In genomic region chr2:127482533-127482911, GRCm38 (mm10) we compare ENCODE assay signal across 8 mouse cellular contexts. TPM values are rescaled to one million over a fixed set of nuclear protein-coding genes. Genes with fewer than 3 reads are reported as not detected.
A peak's percentile ranks its signal among the peaks of the same experiment; 100 is the strongest.
DNase-seq lines count a peak whose midpoint lies in the region; ATAC-seq lines count a peak whose summit lies in the region.

No protein-coding gene starts in this region.

- WGBS in embryonic facial prominence, embryonic 11.5 days, result under 1% methylated on average over 21 of the region's 21 CpGs
- under 1% methylated on average over 21 of the region's 21 CpGs for WGBS in heart, embryonic 10.5 days
- WGBS in lung, embryonic 16.5 days, result under 1% methylated on average over 21 of the region's 21 CpGs

- ATAC-seq in embryonic facial prominence, embryonic 11.5 days (replicated peaks; ENCODE audit: insufficient number of reproducible peaks, low FRiP score, low TSS enrichment, low read depth), result peak; percentile 80
- peak; percentile 91 for ATAC-seq in lung, embryonic 16.5 days (ENCODE audit: low read depth)

- H3K4me3 ChIP-seq in embryonic facial prominence, embryonic 11.5 days (ENCODE audit: low read depth, low read length), result peak overlapping the region; percentile 54
- H3K4me3 ChIP-seq in heart, embryonic 10.5 days, result peak overlapping the region; percentile 74
- H3K4me3 ChIP-seq in lung, embryonic 16.5 days (ENCODE audit: low read length), result peak overlapping the region; percentile 65

- peaks cover 44% of the 10 kb centered on the region for H3K27me3 ChIP-seq in embryonic facial prominence, embryonic 11.5 days (ENCODE audit: control insufficient read depth, insufficient read depth, low read length)
- H3K27me3 ChIP-seq in heart, embryonic 10.5 days (ENCODE audit: insufficient read depth, poor library complexity, severe bottlenecking), result peaks cover 88% of the 10 kb centered on the region
- peaks cover 45% of the 10 kb centered on the region for H3K27me3 ChIP-seq in lung, embryonic 16.5 days (ENCODE audit: control insufficient read depth, insufficient read depth, low read depth, low read length)

- no peaks in the 10 kb centered on the region for H3K9me3 ChIP-seq in embryonic facial prominence, embryonic 11.5 days (replicated peaks; ENCODE audit: control insufficient read depth, low read length)
- H3K9me3 ChIP-seq in heart, embryonic 10.5 days, result no peaks in the 10 kb centered on the region
- no peaks in the 10 kb centered on the region for H3K9me3 ChIP-seq in lung, embryonic 16.5 days (ENCODE audit: control insufficient read depth, low read length)

- peak overlapping the region; percentile 95 for H3K4me2 ChIP-seq in embryonic facial prominence, embryonic 11.5 days (ENCODE audit: low read depth, low read length)
- H3K4me2 ChIP-seq in lung, embryonic 16.5 days (ENCODE audit: low read depth, low read length), result peak overlapping the region; percentile 92

- DNase-seq in right cerebral cortex, adult 18-20 months, result peak; percentile 51
- no peak for DNase-seq in right cerebral cortex, postnatal 36 days (ENCODE audit: low spot score in 2 of 2)
- DNase-seq in embryonic facial prominence, embryonic 11.5 days (ENCODE audit: low spot score), result peak; percentile 73
- DNase-seq in heart, embryonic 10.5 days (ENCODE audit: low spot score), result peak; percentile 84
- DNase-seq in kidney, adult 9 months, result peak; percentile 58
- peak; percentile 58 for DNase-seq in ovary, postnatal 10 days (ENCODE audit: low spot score)
- no peak for DNase-seq in frontal cortex, postnatal 25 days (ENCODE audit: low spot score in 2 of 2)

- no peaks in the 10 kb centered on the region for H3K36me3 ChIP-seq in embryonic facial prominence, embryonic 11.5 days (replicated peaks; ENCODE audit: control insufficient read depth, insufficient read depth, low read depth, low read length)
- H3K36me3 ChIP-seq in heart, embryonic 10.5 days, result no peaks in the 10 kb centered on the region
- no peaks in the 10 kb centered on the region for H3K36me3 ChIP-seq in lung, embryonic 16.5 days (ENCODE audit: control insufficient read depth, insufficient read depth, low read length)

- peak overlapping the region; percentile 51 for H3K9ac ChIP-seq in embryonic facial prominence, embryonic 11.5 days (replicated peaks; ENCODE audit: low read length)
- peak overlapping the region; percentile 57 for H3K9ac ChIP-seq in lung, embryonic 16.5 days (ENCODE audit: low read length)

- H3K4me1 ChIP-seq in embryonic facial prominence, embryonic 11.5 days (ENCODE audit: control insufficient read depth, insufficient read depth, low read length), result no peaks in the 10 kb centered on the region; the same call in 1 of the 2 replicates
- peaks cover 34% of the 10 kb centered on the region for H3K4me1 ChIP-seq in heart, embryonic 10.5 days
- peaks cover 20% of the 10 kb centered on the region for H3K4me1 ChIP-seq in lung, embryonic 16.5 days (replicated peaks; ENCODE audit: control insufficient read depth, insufficient read depth, low read length)

- no peak overlapping the region for H3K27ac ChIP-seq in embryonic facial prominence, embryonic 11.5 days (replicated peaks; ENCODE audit: low read depth, low read length)
- H3K27ac ChIP-seq in heart, embryonic 10.5 days, result peak overlapping the region; percentile 60; the same call in 1 of the 2 replicates
- peak overlapping the region; percentile 67 for H3K27ac ChIP-seq in lung, embryonic 16.5 days (ENCODE audit: low read length)

RNA-seq across cellular contexts. Expression of gene Fahd2a, which starts 38.2 kb away (rescaled TPM):
- 24.0 and 24.8 TPM in 2 replicates for polyA plus RNA-seq in embryonic facial prominence, embryonic 11.5 days (2014; fragmentation: Nextera tagmentation; extraction: Ambion mirVana)
- polyA plus RNA-seq in heart, embryonic 10.5 days (2016; fragmentation: Nextera tagmentation; extraction: Ambion mirVana), result 24.5 and 27.8 TPM in 2 replicates
- 21.4 and 21.7 TPM in 2 replicates for polyA plus RNA-seq in lung, embryonic 16.5 days (2015; fragmentation: Nextera tagmentation; extraction: Ambion mirVana)

RNA-seq across cellular contexts. Expression of gene Kcnip3, which starts 39.4 kb away (rescaled TPM):
- polyA plus RNA-seq in embryonic facial prominence, embryonic 11.5 days (2014; fragmentation: Nextera tagmentation; extraction: Ambion mirVana), result 2.8 and 3.0 TPM in 2 replicates
- polyA plus RNA-seq in heart, embryonic 10.5 days (2016; fragmentation: Nextera tagmentation; extraction: Ambion mirVana), result 1.7 and 2.1 TPM in 2 replicates
- 2.5 and 3.4 TPM in 2 replicates for polyA plus RNA-seq in lung, embryonic 16.5 days (2015; fragmentation: Nextera tagmentation; extraction: Ambion mirVana)

RNA-seq across cellular contexts. Expression of gene Gpat2, which starts 57.5 kb away (rescaled TPM):
- polyA plus RNA-seq in embryonic facial prominence, embryonic 11.5 days (2014; fragmentation: Nextera tagmentation; extraction: Ambion mirVana), result 0.31 TPM in 1 of 2 replicates, not detected in the other
- 0.28 and 0.71 TPM in 2 replicates for polyA plus RNA-seq in heart, embryonic 10.5 days (2016; fragmentation: Nextera tagmentation; extraction: Ambion mirVana)
- 0.30 and 0.38 TPM in 2 replicates for polyA plus RNA-seq in lung, embryonic 16.5 days (2015; fragmentation: Nextera tagmentation; extraction: Ambion mirVana)

RNA-seq across cellular contexts. Expression of gene Prom2, which starts 58.7 kb away (rescaled TPM):
- polyA plus RNA-seq in embryonic facial prominence, embryonic 11.5 days (2014; fragmentation: Nextera tagmentation; extraction: Ambion mirVana), result 1.6 and 1.9 TPM in 2 replicates
- polyA plus RNA-seq in heart, embryonic 10.5 days (2016; fragmentation: Nextera tagmentation; extraction: Ambion mirVana), result 0.33 and 1.2 TPM in 2 replicates
- 3.4 and 3.5 TPM in 2 replicates for polyA plus RNA-seq in lung, embryonic 16.5 days (2015; fragmentation: Nextera tagmentation; extraction: Ambion mirVana)

Comparison
In these comparisons a context has a peak if more than half of its experiments do, and no peak if none do; other contexts are left out.
1. DNase-seq: peak in right cerebral cortex, adult 18-20 months (single experiment), embryonic facial prominence, embryonic 11.5 days (single experiment), heart, embryonic 10.5 days (single experiment), kidney, adult 9 months (single experiment) and ovary, postnatal 10 days (single experiment); none in right cerebral cortex, postnatal 36 days (0 of 2) and frontal cortex, postnatal 25 days (0 of 2).
2. Peak in every context shown above with its lines, with median percentiles within 50 percentile points of each other: H3K4me3 ChIP-seq.